Mouse (Mus musculus) MEL (cell line): ENCODE data around the gene Itih4. TPM values are rescaled to one million over a fixed set of nuclear protein-coding genes. Genes with fewer than 3 reads are reported as not detected.

Source experiments
- DNase-seq: peaks from one replicate; pipeline ENCODE4 v3.0.0; 2011; ENCODE audit warnings: low read depth, low spot score
- H3K27ac ChIP-seq: 2 replicates; pipeline ENCODE4 v1.5.1; 2012; ENCODE audit warnings: low read depth, mild to moderate bottlenecking, control low read depth, low read length, moderate library complexity; ENCODE audit not compliant: control insufficient read depth
- H3K27me3 ChIP-seq, 2 experiments: fragments of 150-350 bp in 1 of 2; sonication (generic) in 1 of 2; 2 replicates each; pipeline ENCODE4 v1.6.1; 2012; ENCODE audit warnings: low read length in 2 of 2, mild to moderate bottlenecking in 2 of 2, improper control_type of control experiment in 1 of 2, moderate library complexity in 1 of 2; ENCODE audit not compliant: insufficient read depth in 2 of 2, control insufficient read depth in 1 of 2
- H3K36me3 ChIP-seq, 2 experiments: 2 replicates each; pipeline ENCODE4 v1.6.1; 2012 to 2014; ENCODE audit warnings: low read length in 2 of 2, improper control_type of control experiment in 1 of 2, inconsistent platforms in 1 of 2, mild to moderate bottlenecking in 1 of 2; ENCODE audit not compliant: insufficient read depth in 2 of 2, control insufficient read depth in 1 of 2
- H3K4me1 ChIP-seq, 2 experiments: fragments of 150-350 bp in 1 of 2; sonication (generic) in 1 of 2; 2 replicates each; pipeline ENCODE4 v1.6.1; 2012; ENCODE audit warnings: low read length in 2 of 2, improper control_type of control experiment in 1 of 2, mild to moderate bottlenecking in 1 of 2; ENCODE audit not compliant: insufficient read depth in 2 of 2, control insufficient read depth in 1 of 2
- H3K4me3 ChIP-seq, 2 experiments: fragments of 150-350 bp in 1 of 2; sonication (generic) in 1 of 2; 2 replicates each; pipeline ENCODE4 v1.5.1; 2012; ENCODE audit warnings: low read depth in 2 of 2, low read length in 2 of 2, mild to moderate bottlenecking in 2 of 2, moderate library complexity in 2 of 2, control low read depth in 1 of 2, improper control_type of control experiment in 1 of 2; ENCODE audit not compliant: control insufficient read depth in 1 of 2, insufficient read depth in 1 of 2
- H3K79me2 ChIP-seq: 2 replicates; pipeline ENCODE4 v1.6.1; 2012; ENCODE audit warnings: mild to moderate bottlenecking, low read length, moderate library complexity; ENCODE audit not compliant: control insufficient read depth, poor library complexity, insufficient read depth
- H3K9ac ChIP-seq: 2 replicates; pipeline ENCODE4 v1.6.1; 2012; ENCODE audit warnings: low read depth, mild to moderate bottlenecking, control low read depth, low read length, moderate library complexity; ENCODE audit not compliant: control insufficient read depth, poor library complexity, severe bottlenecking
- H3K9me3 ChIP-seq: fragments of 150-350 bp; sonication (generic); replicated peaks from 2 replicates; pipeline ENCODE4 v1.6.1; 2012; ENCODE audit warnings: mild to moderate bottlenecking, low read length, improper control_type of control experiment, moderate library complexity; ENCODE audit not compliant: insufficient read depth
- CHD2 ChIP-seq: IDR thresholded peaks from 2 replicates; pipeline ENCODE4 v1.6.1; 2011; ENCODE audit warnings: low read length, improper control_type of control experiment
- CTCF ChIP-seq, 3 experiments: IDR thresholded peaks in 2 of 3; conservative IDR thresholded peaks in 1 of 3; 2 replicates each; pipeline ENCODE4 v1.5.1; 2011 to 2012; ENCODE audit warnings: low read length in 3 of 3, low read depth in 2 of 3, mild to moderate bottlenecking in 2 of 3, improper control_type of control experiment in 1 of 3, inconsistent platforms in 1 of 3, mixed read lengths in 1 of 3, moderate library complexity in 1 of 3; ENCODE audit not compliant: control insufficient read depth in 1 of 3, insufficient read depth in 1 of 3, poor library complexity in 1 of 3, severe bottlenecking in 1 of 3
- EP300 ChIP-seq, 2 experiments: IDR thresholded peaks; 2 replicates each; pipeline ENCODE4 v1.6.1; 2011; ENCODE audit warnings: improper control_type of control experiment in 2 of 2, low read length in 2 of 2, low read depth in 1 of 2, mild to moderate bottlenecking in 1 of 2
- ETS1 ChIP-seq: IDR thresholded peaks from 2 replicates; pipeline ENCODE4 v1.6.1; 2012; ENCODE audit warnings: low read depth, mild to moderate bottlenecking, inconsistent platforms, low read length, improper control_type of control experiment, moderate library complexity
- GABPA ChIP-seq: IDR thresholded peaks from 2 replicates; pipeline ENCODE4 v1.6.1; 2012; ENCODE audit warnings: low read depth, mild to moderate bottlenecking, inconsistent platforms, low read length, improper control_type of control experiment, moderate library complexity
- GATA1 ChIP-seq: IDR thresholded peaks from 2 replicates; pipeline ENCODE4 v1.6.1; 2011; ENCODE audit warnings: low read depth, low read length, improper control_type of control experiment
- HCFC1 ChIP-seq: IDR thresholded peaks from 2 replicates; pipeline ENCODE4 v1.6.1; 2012; ENCODE audit warnings: low read depth, mild to moderate bottlenecking, inconsistent platforms, low read length, improper control_type of control experiment, moderate library complexity
- JUND ChIP-seq: IDR thresholded peaks from 2 replicates; pipeline ENCODE4 v1.6.1; 2011; ENCODE audit warnings: low read depth, mild to moderate bottlenecking, improper control_type of control experiment, low read length
- MAX ChIP-seq: IDR thresholded peaks from 2 replicates; pipeline ENCODE4 v1.6.1; 2011; ENCODE audit warnings: low read length, improper control_type of control experiment
- MAZ ChIP-seq: IDR thresholded peaks from 2 replicates; pipeline ENCODE4 v1.6.1; 2012; ENCODE audit warnings: low read depth, mild to moderate bottlenecking, inconsistent platforms, low read length, improper control_type of control experiment
- MEF2A ChIP-seq: IDR thresholded peaks from 2 replicates; pipeline ENCODE4 v1.6.1; 2014; ENCODE audit warnings: low read depth, mild to moderate bottlenecking, inconsistent platforms, low read length, improper control_type of control experiment; ENCODE audit not compliant: poor library complexity, insufficient replicate concordance, severe bottlenecking; ENCODE audit errors: extremely low read depth
- MYB ChIP-seq: IDR thresholded peaks from 2 replicates; pipeline ENCODE4 v1.6.1; 2011; ENCODE audit warnings: mild to moderate bottlenecking, low read depth, low read length, improper control_type of control experiment
- MYC ChIP-seq: IDR thresholded peaks from 2 replicates; pipeline ENCODE4 v1.6.1; 2011; ENCODE audit warnings: low read depth, mild to moderate bottlenecking, low read length, improper control_type of control experiment, moderate library complexity
- SIN3A ChIP-seq: IDR thresholded peaks from 2 replicates; pipeline ENCODE4 v1.6.1; 2012; ENCODE audit warnings: low read length, improper control_type of control experiment, inconsistent platforms
- TBP ChIP-seq: IDR thresholded peaks from 2 replicates; pipeline ENCODE4 v1.8.0; 2011; ENCODE audit warnings: low read depth, low read length, improper control_type of control experiment
- TCF12 ChIP-seq: IDR thresholded peaks from 2 replicates; pipeline ENCODE4 v1.6.1; 2014; ENCODE audit warnings: low read depth, mild to moderate bottlenecking, inconsistent platforms, low read length, improper control_type of control experiment, moderate library complexity
- ZNF384 ChIP-seq: IDR thresholded peaks from 2 replicates; pipeline ENCODE4 v1.6.1; 2012; ENCODE audit warnings: low read depth, mild to moderate bottlenecking, inconsistent platforms, low read length, improper control_type of control experiment
- polyA plus RNA-seq, 2 experiments: library from polyadenylated mRNA; stranded (reverse) in 1 of 2; unstranded in 1 of 2; fragments of >175 nt in 1 of 2; fragments of >200 nt in 1 of 2; gene quantifications; 2 replicates each; pipeline versions ENCODE4 v1.2.1 to v1.2.4; 2012; ENCODE audit warnings: low replicate concordance in 2 of 2, low read depth in 1 of 2; ENCODE audit not compliant: insufficient read length in 2 of 2, insufficient read depth in 1 of 2, missing spikeins in 1 of 2
- total RNA-seq: library from RNA; depleted of rRNA; stranded (reverse); fragments of 300-350 nt; gene quantifications from 2 replicates; pipeline ENCODE4 v1.2.3, GENCODE M21; 2012

Itih4 gene
- total and polyA plus RNA-seq, 3 experiments = not detected

DNA sequence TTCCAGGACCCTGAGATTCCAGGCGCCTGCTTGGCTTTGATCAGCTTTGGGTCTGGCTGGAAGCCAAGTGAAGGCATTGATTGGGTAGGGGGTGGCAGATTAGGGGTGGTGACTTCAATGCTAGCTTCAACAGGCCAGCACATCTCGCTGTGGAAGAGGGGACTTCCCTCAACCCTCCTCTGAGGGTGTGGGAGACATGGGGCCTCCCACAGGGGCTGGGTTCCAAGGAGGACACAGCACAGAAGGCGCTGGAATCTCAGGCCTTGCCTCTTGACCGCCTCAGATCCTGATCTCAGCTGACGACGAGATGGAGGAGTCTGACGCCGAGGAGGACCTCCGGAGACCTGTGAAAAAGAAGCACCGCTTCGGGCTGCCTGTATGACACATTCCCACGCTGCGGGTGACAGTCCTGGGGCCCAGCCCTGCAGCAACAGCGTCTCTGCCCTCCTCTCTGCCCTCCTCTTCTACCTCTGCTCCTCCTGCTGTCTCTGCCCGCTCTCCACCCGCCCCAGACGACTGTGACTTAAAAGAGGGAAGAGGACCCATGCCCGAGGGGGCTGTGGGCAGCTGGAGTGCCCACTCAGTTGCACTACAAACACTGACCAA, 12.1 kb upstream of the Itih4 start:
- Histone ChIP-seq H3K4me1 (no peaks in the 10 kb centered on the region; a peak in 2 of 4 replicates), H3K79me2 (no peaks in the 10 kb centered on the region), H3K4me3 (no peak overlapping the region), H3K36me3 (no peaks in the 10 kb centered on the region; a peak in 1 of 4 replicates), H3K9ac (no peak overlapping the region), H3K9me3 (no peaks in the 10 kb centered on the region), H3K27ac (no peak overlapping the region), H3K27me3 (no peaks in the 10 kb centered on the region)
- DNase-seq = no peak
- no peak for TF ChIP-seq CHD2
- TF ChIP-seq MEF2A = no peak
- no peak for TF ChIP-seq ZNF384
- TF ChIP-seq GATA1 = no peak
- TF ChIP-seq JUND = no peak
- no peak for TF ChIP-seq HCFC1
- no peak for TF ChIP-seq ETS1
- TF ChIP-seq SIN3A = no peak
- TF ChIP-seq MAX = no peak
- TF ChIP-seq GABPA = no peak
- no peak for TF ChIP-seq TBP
- TF ChIP-seq MYB = no peak
- no peak for TF ChIP-seq MAZ
- no peak for TF ChIP-seq EP300 (IDR thresholded peaks at IDR 0.05; ENCODE audit: low read depth in 1 of 2, low read length in 2 of 2)
- no peak for TF ChIP-seq MYC
- TF ChIP-seq CTCF (IDR thresholded peaks at IDR 0.05 in 2 of 3, conservative IDR thresholded peaks at IDR 0.05 in 1 of 3; ENCODE audit: control insufficient read depth in 1 of 3, insufficient read depth in 1 of 3, low read depth in 2 of 3, low read length in 3 of 3, poor library complexity in 1 of 3, severe bottlenecking in 1 of 3) = no peak

- Histone ChIP-seq H3K79me2 (no peaks in the 10 kb centered on the region), H3K27me3 (no peaks in the 10 kb centered on the region), H3K27ac (no peak overlapping the region), H3K9ac (no peak overlapping the region), H3K4me1 (no peaks in the 10 kb centered on the region; a peak in 2 of 4 replicates), H3K36me3 (no peaks in the 10 kb centered on the region; a peak in 1 of 4 replicates), H3K4me3 (no peak overlapping the region), H3K9me3 (no peaks in the 10 kb centered on the region)
- DNase-seq = no peak
- TF ChIP-seq TCF12 = peak; percentile 7; the same call in 1 of the 2 replicates
- no peak for TF ChIP-seq EP300 (IDR thresholded peaks at IDR 0.05; ENCODE audit: low read depth in 1 of 2, low read length in 2 of 2)
Observed at GRCm38 (mm10) chr14:30875130-30875865, 11.0 kb upstream of the Itih4 start.
